Mouse (Mus musculus) hindbrain, embryonic 11.5 days (tissue): Measurements from ENCODE around the gene Hist1h2bj. TPM values are rescaled to one million over a fixed set of nuclear protein-coding genes. Genes with fewer than 3 reads are reported as not detected.
A peak's percentile ranks its signal among the peaks of the same experiment; 100 is the strongest.

ENCODE experiments used
- ATAC-seq: fragments of 200-750 bp; cut with Nextera tagmentation; 2 replicates; pipeline ENCODE4 v1.8.0; 2017; ENCODE audit warnings: mild to moderate bottlenecking, moderate TSS enrichment, moderate library complexity; ENCODE audit not compliant: low FRiP score
- DNase-seq: peaks from one replicate; pipeline ENCODE4 v3.0.0-alpha.2; 2015; ENCODE audit warnings: low spot score
- H3K27ac ChIP-seq: fragments of 300-500 bp; sonication (generic); 2 replicates; pipeline ENCODE4 v1.5.1; 2014; ENCODE audit warnings: mild to moderate bottlenecking, low read depth, low read length
- H3K27me3 ChIP-seq: fragments of 300-500 bp; sonication (generic); 2 replicates; pipeline ENCODE4 v1.6.1; 2014; ENCODE audit warnings: mild to moderate bottlenecking, low read length, moderate library complexity, mixed read lengths; ENCODE audit not compliant: control insufficient read depth, insufficient read depth
- H3K36me3 ChIP-seq: fragments of 300-500 bp; sonication (generic); 2 replicates; pipeline ENCODE4 v1.6.1; 2014; ENCODE audit warnings: mild to moderate bottlenecking, low read length, moderate library complexity, mixed read lengths; ENCODE audit not compliant: control insufficient read depth, insufficient read depth
- H3K4me1 ChIP-seq: fragments of 300-500 bp; sonication (generic); replicated peaks from 2 replicates; pipeline ENCODE4 v1.6.1; 2014; ENCODE audit warnings: low read length, mixed read lengths; ENCODE audit not compliant: control insufficient read depth, insufficient read depth
- H3K4me2 ChIP-seq: fragments of 300-500 bp; sonication (generic); replicated peaks from 2 replicates; pipeline ENCODE4 v1.6.1; 2014; ENCODE audit warnings: mild to moderate bottlenecking, low read depth, low read length
- H3K4me3 ChIP-seq: fragments of 300-500 bp; sonication (generic); 2 replicates; pipeline ENCODE4 v1.5.1; 2014; ENCODE audit warnings: low read depth, low read length
- H3K9ac ChIP-seq: fragments of 300-500 bp; sonication (generic); 2 replicates; pipeline ENCODE4 v1.6.1; 2014; ENCODE audit warnings: low read depth, low read length
- H3K9me3 ChIP-seq: fragments of 300-500 bp; sonication (generic); 2 replicates; pipeline ENCODE4 v1.6.1; 2016; ENCODE audit warnings: low read length; ENCODE audit not compliant: control insufficient read depth
- WGBS: fragments of 180-500 bp; shearing (Covaris S2); extraction: QIAGEN DNeasy Blood & Tissue Kit; methylation state at CpG from one replicate; pipeline ENCODE4 v1.1.7; 2014; 5-methylcytosine and 5-hydroxymethylcytosine counted together
- polyA plus RNA-seq: library from polyadenylated mRNA; unstranded; fragments of >200 nt; fragmentation: Nextera tagmentation; extraction: Ambion mirVana; gene quantifications from 2 replicates; pipeline ENCODE4 v1.2.1, GENCODE M21; 2014

The Hist1h2bj gene
- polyA plus RNA-seq, 1 experiment from 2014 or later: 15.2 TPM

GRCm38 (mm10) chr13:22007872-22008271 is 35.1 kb upstream of the Hist1h2bj start:
- ATAC-seq: no peak
- Histone ChIP-seq H3K4me1 (0 out of 2 replicates have a peak, but pooled peaks cover 2% of the 10 kb centered on the region), H3K4me2 (no peak overlapping the region), H3K27me3 (peaks cover 91% of the 10 kb centered on the region), H3K36me3 (no peaks in the 10 kb centered on the region), H3K4me3 (no peak overlapping the region), H3K9me3 (no peaks in the 10 kb centered on the region), H3K9ac (no peak overlapping the region), H3K27ac (no peak overlapping the region)
- WGBS: 49% methylated on average over 7 of the region's 7 CpGs
- no peak for DNase-seq

- Histone ChIP-seq H3K4me3 (no peak overlapping the region), H3K27ac (no peak overlapping the region), H3K36me3 (no peaks in the 10 kb centered on the region), H3K4me2 (no peak overlapping the region), H3K27me3 (peaks cover 88% of the 10 kb centered on the region), H3K9ac (no peak overlapping the region), H3K4me1 (0 out of 2 replicates have a peak, but pooled peaks cover 2% of the 10 kb centered on the region), H3K9me3 (no peaks in the 10 kb centered on the region)
- 76% methylated on average over 3 of the region's 3 CpGs for WGBS
- no peak for DNase-seq
- no peak for ATAC-seq
Observed at GRCm38 (mm10) chr13:22008707-22009106, 34.3 kb upstream of the Hist1h2bj start.

GRCm38 (mm10) chr13:22009642-22010041 is 33.4 kb upstream of the Hist1h2bj start, which contains the start of gene Prss16:
Prss16 (minus strand) TSS chr13:22009742.
- DNase-seq: no peak
- H3K9ac ChIP-seq: no peak within 1 kb of the TSS

GRCm38 (mm10) chr13:22013716-22014115 is 29.3 kb upstream of the Hist1h2bj start:
- Histone ChIP-seq H3K36me3 (no peaks in the 10 kb centered on the region), H3K4me3 (no peak overlapping the region), H3K9me3 (no peaks in the 10 kb centered on the region), H3K27ac (no peak overlapping the region), H3K9ac (no peak overlapping the region), H3K4me2 (no peak overlapping the region), H3K4me1 (peaks cover 4% of the 10 kb centered on the region), H3K27me3 (peaks cover 61% of the 10 kb centered on the region)
- 22% methylated on average over 13 of the region's 13 CpGs for WGBS
- no peak for DNase-seq
- ATAC-seq: no peak

More at GRCm38 (mm10) chr13:22009642-22010041, 33.4 kb upstream of the Hist1h2bj start, which contains the start of gene Prss16:
- WGBS: 32% methylated on average over 6 of the region's 7 CpGs
- Histone ChIP-seq H3K9me3 (no peaks in the 10 kb centered on the region), H3K27ac (no peak within 1 kb of the TSS), H3K4me2 (no peak within 1 kb of the TSS), H3K4me3 (no peak within 1 kb of the TSS), H3K4me1 (peaks cover 6% of the 10 kb centered on the region), H3K27me3 (peaks cover 86% of the 10 kb centered on the region), H3K36me3 (no peaks in the 10 kb centered on the region)
- no peak for ATAC-seq

GRCm38 (mm10) chr13:22014411-22014845 is 28.6 kb upstream of the Hist1h2bj start:
- Histone ChIP-seq H3K9me3 (no peaks in the 10 kb centered on the region), H3K27ac (no peak overlapping the region), H3K9ac (no peak overlapping the region), H3K4me3 (no peak overlapping the region), H3K4me1 (peaks cover 4% of the 10 kb centered on the region), H3K4me2 (no peak overlapping the region; the same call in 1 of the 2 replicates), H3K36me3 (no peaks in the 10 kb centered on the region), H3K27me3 (peaks cover 61% of the 10 kb centered on the region)
- ATAC-seq (no peak), DNase-seq (peak; percentile 63)
- 12% methylated on average over 17 of the region's 17 CpGs for WGBS

GRCm38 (mm10) chr13:22015479-22016450 is 27.2 kb upstream of the Hist1h2bj start:
- Histone ChIP-seq H3K9me3 (no peaks in the 10 kb centered on the region), H3K4me1 (peaks cover 4% of the 10 kb centered on the region), H3K4me3 (no peak overlapping the region), H3K27me3 (peaks cover 55% of the 10 kb centered on the region), H3K9ac (no peak overlapping the region), H3K27ac (no peak overlapping the region), H3K4me2 (no peak overlapping the region), H3K36me3 (no peaks in the 10 kb centered on the region)
- DNase-seq (peak; percentile 86), ATAC-seq (peak; percentile 70)
- whole genome bisulfite sequencing: 16% methylated on average over 27 of the region's 27 CpGs

- Histone ChIP-seq H3K27me3 (peaks cover 24% of the 10 kb centered on the region), H3K27ac (no peak overlapping the region), H3K4me2 (peak overlapping the region; percentile 68), H3K9ac (peak overlapping the region; percentile 33; the same call in 1 of the 2 replicates), H3K4me1 (no peaks in the 10 kb centered on the region), H3K4me3 (peak overlapping the region; percentile 44), H3K36me3 (no peaks in the 10 kb centered on the region), H3K9me3 (no peaks in the 10 kb centered on the region)
- DNase-seq: peak; percentile 52
- under 1% methylated on average over 44 of the region's 44 CpGs for WGBS
- ATAC-seq: peak; percentile 59; the same call in 1 of the 2 replicates
Observed at GRCm38 (mm10) chr13:22019934-22020835, 22.8 kb upstream of the Hist1h2bj start.

- H3K4me1 ChIP-seq: no peaks in the 10 kb centered on the region
- peak; percentile 79 for DNase-seq
- H3K27ac ChIP-seq: no peak overlapping the region
- no peak overlapping the region for H3K9ac ChIP-seq
- peak; percentile 71 for ATAC-seq
- under 1% methylated on average over 8 of the region's 8 CpGs for WGBS
- no peaks in the 10 kb centered on the region for H3K36me3 ChIP-seq
- peaks cover 21% of the 10 kb centered on the region for H3K27me3 ChIP-seq
- peak overlapping the region; percentile 44 for H3K4me3 ChIP-seq
- H3K4me2 ChIP-seq: peak overlapping the region; percentile 68
- no peaks in the 10 kb centered on the region for H3K9me3 ChIP-seq
Observed at GRCm38 (mm10) chr13:22020901-22021339, 22.1 kb upstream of the Hist1h2bj start.
